In genomic region chr10:106609177-106609981, GRCm38 (mm10) we compare ENCODE assay signal across 8 mouse cellular contexts.
DNase-seq lines count a peak whose midpoint lies in the region; ATAC-seq and TF ChIP-seq lines count a peak whose summit lies in the region.

No protein-coding gene starts in this region.

- no peaks in the 10 kb centered on the region for H3K4me1 ChIP-seq in heart, embryonic 12.5 days (replicated peaks)
- no peaks in the 10 kb centered on the region for H3K4me1 ChIP-seq in MEL (ENCODE audit: control insufficient read depth in 1 of 2, insufficient read depth in 2 of 2, low read length in 2 of 2)
- no peaks in the 10 kb centered on the region; the same call in 1 of the 2 replicates for H3K4me1 ChIP-seq in forebrain, embryonic 14.5 days (ENCODE audit: control insufficient read depth, insufficient read depth, low read length)
- H3K4me1 ChIP-seq in midbrain, embryonic 11.5 days (ENCODE audit: control insufficient read depth, insufficient read depth, low read length) = peaks cover 2% of the 10 kb centered on the region; the same call in 1 of the 2 replicates

- intact Hi-C loops in heart, postnatal 25 days (cut with DNase I) = loop anchor here (10.0 kb wide), 1 partner anchor 325 kb away; no protein-coding TSS in a partner anchor

- peak in 2 of 3 experiments; percentile 16 to 52; a peak in 3 of 6 replicates for TF ChIP-seq CTCF in MEL (IDR thresholded peaks at IDR 0.05 in 2 of 3, conservative IDR thresholded peaks at IDR 0.05 in 1 of 3; ENCODE audit: control insufficient read depth in 1 of 3, insufficient read depth in 1 of 3, low read depth in 2 of 3, low read length in 3 of 3, poor library complexity in 1 of 3, severe bottlenecking in 1 of 3)

- H3K4me2 ChIP-seq in heart, embryonic 12.5 days = peak overlapping the region; percentile 36
- peak overlapping the region; percentile 49 for H3K4me2 ChIP-seq in forebrain, embryonic 14.5 days (ENCODE audit: low read length)
- H3K4me2 ChIP-seq in midbrain, embryonic 11.5 days = peak overlapping the region; percentile 42

- no peaks in the 10 kb centered on the region for H3K9me3 ChIP-seq in heart, embryonic 12.5 days (replicated peaks)
- H3K9me3 ChIP-seq in MEL (replicated peaks; ENCODE audit: insufficient read depth, low read length) = no peaks in the 10 kb centered on the region
- no peaks in the 10 kb centered on the region for H3K9me3 ChIP-seq in forebrain, embryonic 14.5 days (replicated peaks; ENCODE audit: control insufficient read depth, low read length)
- H3K9me3 ChIP-seq in midbrain, embryonic 11.5 days (ENCODE audit: control insufficient read depth, low read length) = no peaks in the 10 kb centered on the region

- 29% methylated on average over 7 of the region's 7 CpGs for WGBS in heart, embryonic 12.5 days
- 0% methylated on average over 7 of the region's 7 CpGs for WGBS in forebrain, embryonic 14.5 days
- WGBS in midbrain, embryonic 11.5 days = 4% methylated on average over 7 of the region's 7 CpGs

- no peak for DNase-seq in heart, postnatal 25 days (ENCODE audit: low spot score)
- peak; percentile 29 for DNase-seq in MEL (ENCODE audit: low read depth, low spot score)
- DNase-seq in forebrain, embryonic 14.5 days (ENCODE audit: low spot score) = peak; percentile 75
- peak; percentile 97 for DNase-seq in midbrain, embryonic 11.5 days (ENCODE audit: low spot score, missing footprints)
- no peak for DNase-seq in adrenal gland, adult 8-10 months
- no peak for DNase-seq in thymus, postnatal 4 days
- no peak for DNase-seq in right cerebral cortex, postnatal 10 days (ENCODE audit: low spot score in 2 of 2)

- H3K27ac ChIP-seq in heart, embryonic 12.5 days (ENCODE audit: poor library complexity, severe bottlenecking) = no peak overlapping the region
- H3K27ac ChIP-seq in MEL (ENCODE audit: control insufficient read depth, low read depth, low read length) = no peak overlapping the region
- H3K27ac ChIP-seq in forebrain, embryonic 14.5 days (ENCODE audit: low read depth, low read length) = peak overlapping the region; percentile 53; the same call in 1 of the 2 replicates
- H3K27ac ChIP-seq in midbrain, embryonic 11.5 days (ENCODE audit: low read depth, low read length) = peak overlapping the region; percentile 68

- no peak for TF ChIP-seq EP300 in MEL (IDR thresholded peaks at IDR 0.05; ENCODE audit: low read depth in 1 of 2, low read length in 2 of 2)

- H3K27me3 ChIP-seq in heart, embryonic 12.5 days (replicated peaks) = no peaks in the 10 kb centered on the region
- no peaks in the 10 kb centered on the region for H3K27me3 ChIP-seq in MEL (ENCODE audit: control insufficient read depth in 1 of 2, insufficient read depth in 2 of 2, low read length in 2 of 2)
- no peaks in the 10 kb centered on the region for H3K27me3 ChIP-seq in forebrain, embryonic 14.5 days (replicated peaks; ENCODE audit: control insufficient read depth, insufficient read depth, low read length)
- H3K27me3 ChIP-seq in midbrain, embryonic 11.5 days (ENCODE audit: control insufficient read depth, insufficient read depth, low read length) = no peaks in the 10 kb centered on the region

- H3K79me2 ChIP-seq in MEL (ENCODE audit: control insufficient read depth, insufficient read depth, low read length, poor library complexity) = no peaks in the 10 kb centered on the region

- no peaks in the 10 kb centered on the region for H3K36me3 ChIP-seq in heart, embryonic 12.5 days
- no peaks in the 10 kb centered on the region for H3K36me3 ChIP-seq in MEL (ENCODE audit: control insufficient read depth in 1 of 2, insufficient read depth in 2 of 2, low read length in 2 of 2)
- H3K36me3 ChIP-seq in forebrain, embryonic 14.5 days (ENCODE audit: control insufficient read depth, insufficient read depth, low read length) = no peaks in the 10 kb centered on the region
- H3K36me3 ChIP-seq in midbrain, embryonic 11.5 days (ENCODE audit: control insufficient read depth, insufficient read depth, low read length) = no peaks in the 10 kb centered on the region

- TF ChIP-seq POLR2A in MEL (IDR thresholded peaks at IDR 0.05; ENCODE audit: control insufficient read depth in 1 of 2, insufficient read depth in 1 of 2, low read depth in 1 of 2, low read length in 2 of 2, poor library complexity in 1 of 2) = no peak

- H3K4me3 ChIP-seq in heart, embryonic 12.5 days = no peak overlapping the region
- no peak overlapping the region for H3K4me3 ChIP-seq in MEL (ENCODE audit: control insufficient read depth in 1 of 2, insufficient read depth in 1 of 2, low read depth in 2 of 2, low read length in 2 of 2)
- peak overlapping the region; percentile 6; the same call in 1 of the 2 replicates for H3K4me3 ChIP-seq in forebrain, embryonic 14.5 days (ENCODE audit: low read depth, low read length)
- H3K4me3 ChIP-seq in midbrain, embryonic 11.5 days (ENCODE audit: low read depth, low read length) = peak overlapping the region; percentile 13; the same call in 1 of the 2 replicates

- H3K9ac ChIP-seq in heart, embryonic 12.5 days = no peak overlapping the region
- no peak overlapping the region for H3K9ac ChIP-seq in MEL (ENCODE audit: control insufficient read depth, low read depth, low read length, poor library complexity, severe bottlenecking)
- H3K9ac ChIP-seq in forebrain, embryonic 14.5 days (ENCODE audit: low read length) = peak overlapping the region; percentile 25; the same call in 1 of the 2 replicates
- H3K9ac ChIP-seq in midbrain, embryonic 11.5 days (ENCODE audit: low read length) = peak overlapping the region; percentile 54

- peak; percentile 70 for TF ChIP-seq RAD21 in MEL (IDR thresholded peaks at IDR 0.05; ENCODE audit: low read depth, low read length)

- no peak for ATAC-seq in heart, embryonic 12.5 days (ENCODE audit: insufficient number of reproducible peaks, low FRiP score)
- peak; percentile 85 for ATAC-seq in forebrain, embryonic 14.5 days
- ATAC-seq in midbrain, embryonic 11.5 days (ENCODE audit: low FRiP score) = peak; percentile 90

TF ChIP-seq in MEL, 35 proteins besides CTCF, POLR2A, EP300 and RAD21:
- TF ChIP-seq MYB (IDR thresholded peaks at IDR 0.05; ENCODE audit: low read depth, low read length) (no peak), ZNF384 (IDR thresholded peaks at IDR 0.05; ENCODE audit: low read depth, low read length) (peak; percentile 88), ZC3H11A (IDR thresholded peaks at IDR 0.05; ENCODE audit: low read depth, low read length) (peak; percentile 10; the same call in 1 of the 2 replicates), SMC3 (IDR thresholded peaks at IDR 0.05; ENCODE audit: low read depth, low read length) (peak; percentile 45), USF1 (IDR thresholded peaks at IDR 0.05; ENCODE audit: low read depth, low read length) (no peak), POLR2AphosphoS2 (IDR thresholded peaks at IDR 0.05; ENCODE audit: low read length) (no peak)

Comparison
In these comparisons a context has a peak if more than half of its experiments do, and no peak if none do; other contexts are left out.
1. H3K27ac ChIP-seq: peak in forebrain, embryonic 14.5 days (single experiment) and midbrain, embryonic 11.5 days (single experiment); none in heart, embryonic 12.5 days (single experiment) and MEL (single experiment).
2. H3K4me3 ChIP-seq: peak in forebrain, embryonic 14.5 days (single experiment) and midbrain, embryonic 11.5 days (single experiment); none in heart, embryonic 12.5 days (single experiment) and MEL (0 of 2).
3. H3K9ac ChIP-seq: peak in forebrain, embryonic 14.5 days (single experiment) and midbrain, embryonic 11.5 days (single experiment); none in heart, embryonic 12.5 days (single experiment) and MEL (single experiment).
4. DNase-seq: peak in MEL (single experiment), forebrain, embryonic 14.5 days (single experiment) and midbrain, embryonic 11.5 days (single experiment); none in heart, postnatal 25 days (single experiment), adrenal gland, adult 8-10 months (single experiment), thymus, postnatal 4 days (single experiment) and right cerebral cortex, postnatal 10 days (0 of 2).
5. Peak in every context shown above with its lines, with median percentiles within 50 percentile points of each other: H3K4me2 ChIP-seq.